In the genomic region with DNA sequence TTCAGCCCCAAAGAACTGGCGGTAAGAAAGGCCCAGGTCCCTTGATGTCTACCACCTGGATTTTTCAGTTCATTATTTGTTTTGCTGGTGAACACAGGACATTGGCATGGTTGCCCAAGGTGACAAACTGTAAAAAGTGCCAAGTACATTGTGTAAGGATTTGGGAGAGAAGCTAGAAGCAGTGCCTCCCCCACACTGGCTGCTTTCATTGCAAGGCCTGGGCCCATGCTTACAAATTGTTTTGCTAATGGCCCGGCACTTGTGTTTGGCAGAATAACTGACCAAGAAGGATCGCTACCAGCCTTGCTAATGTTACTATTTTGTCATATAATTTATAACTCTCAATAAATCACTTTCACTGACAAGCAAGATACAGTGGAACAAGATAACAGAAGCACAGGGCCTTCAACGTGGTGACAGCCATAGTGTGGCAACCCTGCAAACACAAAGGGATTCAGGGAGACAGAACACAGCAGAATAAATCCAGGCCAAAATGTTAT, we compare ENCODE assay signal across 18 mouse cellular contexts. TPM values are rescaled to one million over a fixed set of nuclear protein-coding genes. Genes with fewer than 3 reads are reported as not detected.
"Had no signal": no experiment of that assay in that cellular context is flagged by ENCODE, and none has a peak within 500 bp of the region (broad histone marks: within the 10 kb centered on the region; RNA-seq: fewer than 3 reads in every experiment).

No protein-coding gene starts in this region.

- H3K9me3 ChIP-seq: limb, embryonic 15.5 days; midbrain, embryonic 13.5 days; neural tube, embryonic 15.5 days had no signal

- H3K4me1 ChIP-seq: limb, embryonic 15.5 days; midbrain, embryonic 13.5 days; neural tube, embryonic 15.5 days had no signal

- H3K9ac ChIP-seq: limb, embryonic 15.5 days; liver, embryonic 14.5 days; midbrain, embryonic 13.5 days; neural tube, embryonic 15.5 days had no signal

- H3K27me3 ChIP-seq: limb, embryonic 15.5 days; midbrain, embryonic 13.5 days; neural tube, embryonic 15.5 days had no signal

- DNase-seq: kidney, adult 11 months; kidney, adult 9 months; kidney, postnatal 14 days; lung, adult 18-20 months; right cerebral cortex, adult 18-20 months; right cerebral cortex, postnatal 25 days; thymus, adult 18-20 months; thymus, postnatal 36 days had no signal

- H3K4me3 ChIP-seq: limb, embryonic 15.5 days; midbrain, embryonic 13.5 days; myocyte; neural tube, embryonic 15.5 days had no signal

- H3K27ac ChIP-seq: limb, embryonic 15.5 days; liver, embryonic 14.5 days; midbrain, embryonic 13.5 days; neural tube, embryonic 15.5 days had no signal

- H3K36me3 ChIP-seq: limb, embryonic 15.5 days had no signal

RNA-seq across cellular contexts. Expression of gene Slc26a5, which starts 53.9 kb away (rescaled TPM):
- total RNA-seq: megakaryocyte-erythroid progenitor cell, adult 5-6 weeks had no signal
- polyA plus RNA-seq: large intestine, adult 2 months; limb, embryonic 15.5 days; liver, embryonic 14.5 days; myocyte; neural tube, embryonic 11.5 days; small intestine, adult 2 months; stomach, embryonic 16.5 days had no signal
